Mouse (Mus musculus) Patski (cell line): ENCODE measurements at regions not wholly inside any gene's neighbourhood (a gene's known extent, or its start where the extent isn't known, plus 50 kb on each side); places are given as distances from the start of the nearest gene placed in this dataset.

Experiments
- ATAC-seq: fragments of 100-300 bp; one replicate; pipeline ENCODE4 v1.8.0; 2021
- CTCF ChIA-PET: fragments of 350-600 bp; sonication (Branson Sonifier 250); formaldehyde crosslinking; loops from one replicate; lab custom pipeline; 2022; ENCODE audit warnings: inconsistent platforms; lab: Charles Lee
- POLR2A ChIA-PET: fragments of 350-600 bp; sonication (Branson Sonifier 250); formaldehyde crosslinking; loops from one replicate; lab custom pipeline; 2022; ENCODE audit warnings: antibody characterized with exemption, inconsistent platforms; lab: Charles Lee
- DNase-seq: peaks from one replicate; pipeline ENCODE4 v3.0.0-alpha.2; 2011; ENCODE audit warnings: low read depth, low spot score
- H3K27me3 ChIP-seq: fragments of 371-371 bp; one replicate; pipeline ENCODE4 v1.5.1; 2021
- CTCF ChIP-seq: fragments of 100-300 bp; IDR thresholded peaks from one replicate; pipeline ENCODE4 v1.5.1; 2021
- in situ Hi-C: fragments of 300-500 bp; cut with MboI; formaldehyde crosslinking; loops from 3 replicates; pipeline ENCODE4 v1.11.1; 2018; ENCODE audit warnings: low pct_unique_long_range_greater_than_20kb, mixed read lengths

DNA sequence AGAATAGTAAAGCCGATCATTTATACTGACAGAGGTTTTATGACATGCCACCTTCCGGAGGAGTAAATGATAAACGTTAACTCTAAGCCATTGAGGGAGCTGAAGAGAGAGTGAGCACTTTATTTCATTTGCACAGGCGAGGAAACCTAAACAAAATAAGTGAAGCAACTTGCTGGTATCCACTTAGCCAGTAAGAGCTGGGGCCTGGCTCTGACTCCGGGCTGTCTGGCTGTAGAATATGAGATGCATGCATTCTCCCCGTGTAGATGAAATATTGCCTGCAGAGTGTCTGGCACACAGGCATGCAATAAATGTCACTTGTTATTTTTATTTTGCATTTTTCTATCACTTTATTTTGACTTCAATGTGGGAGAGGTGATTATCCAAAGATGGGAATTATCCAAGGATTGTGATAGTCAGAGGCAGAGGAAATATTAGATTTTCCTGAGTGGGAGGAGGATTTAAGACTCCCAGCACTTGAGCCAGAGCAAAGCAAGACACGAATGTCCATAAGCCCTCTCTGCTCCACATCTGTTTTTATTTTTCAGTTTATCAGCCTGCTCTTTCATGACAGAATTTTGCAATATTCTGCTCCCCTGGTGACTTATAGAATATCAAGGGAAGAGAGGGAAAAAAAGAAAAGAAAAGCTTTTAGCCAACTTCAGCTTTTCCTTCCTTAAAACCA is 681.4 kb downstream of the Kcnj2 start:
- peaks cover 3% of the 10 kb centered on the region for H3K27me3 ChIP-seq
- TF ChIP-seq CTCF, result no peak
- in situ Hi-C loops, result no loop called here
- ChIA-PET CTCF (interaction anchor here (1.5 kb wide), 1 partner anchor 11 kb away, joined by 3 read pairs; no protein-coding TSS in a partner anchor), POLR2A (no interaction called here)
- DNase-seq, result no peak
- ATAC-seq, result no peak

- TF ChIP-seq CTCF, result no peak
- in situ Hi-C loops, result no loop called here
- ChIA-PET POLR2A (no interaction called here), CTCF (interaction anchor here (1.5 kb wide), 1 partner anchor 10 kb away, joined by 3 read pairs; no protein-coding TSS in a partner anchor)
- no peak for DNase-seq
- H3K27me3 ChIP-seq, result peaks cover 3% of the 10 kb centered on the region
- no peak for ATAC-seq
Observed at GRCm38 (mm10) chr11:111747947-111748322, 682.0 kb downstream of the Kcnj2 start.

GRCm38 (mm10) chr11:111748496-111748895 is 682.5 kb downstream of the Kcnj2 start:
- POLR2A ChIA-PET, result no interaction called here
- H3K27me3 ChIP-seq, result peaks cover 3% of the 10 kb centered on the region
- ATAC-seq, result no peak
- no peak for DNase-seq
- no peak for TF ChIP-seq CTCF
- CTCF ChIA-PET, result interaction anchor here (1.5 kb wide), 1 partner anchor 10 kb away, joined by 3 read pairs; no protein-coding TSS in a partner anchor
- in situ Hi-C loops, result no loop called here

GRCm38 (mm10) chr11:111754735-111755134 is 688.8 kb downstream of the Kcnj2 start:
- ChIA-PET CTCF (no interaction called here), POLR2A (no interaction called here)
- DNase-seq (no peak), ATAC-seq (no peak)
- in situ Hi-C loops, result no loop called here
- no peaks in the 10 kb centered on the region for H3K27me3 ChIP-seq
- TF ChIP-seq CTCF, result no peak

DNA sequence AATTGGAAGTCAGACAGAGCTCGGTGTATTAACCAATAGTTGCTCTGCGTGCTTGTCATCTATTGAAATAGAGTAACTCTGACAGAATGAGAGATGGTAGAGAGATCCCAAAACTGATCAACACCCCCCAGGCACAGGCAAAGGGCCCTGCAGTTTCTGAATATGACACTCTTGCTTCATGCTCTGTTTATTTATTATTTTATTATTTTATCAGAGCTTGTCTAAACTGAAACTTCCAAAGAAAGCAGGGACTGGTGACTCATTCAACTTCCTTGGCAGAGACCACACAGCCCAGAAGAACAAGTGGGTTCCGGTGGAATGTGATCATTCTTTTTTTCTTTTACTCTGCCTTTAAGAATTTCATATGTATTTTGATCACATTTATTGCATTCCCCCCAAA is 697.1 kb downstream of the Kcnj2 start:
- ChIA-PET POLR2A (no interaction called here), CTCF (no interaction called here)
- in situ Hi-C loops, result no loop called here
- ATAC-seq (no peak), DNase-seq (no peak)
- TF ChIP-seq CTCF, result no peak
- no peaks in the 10 kb centered on the region for H3K27me3 ChIP-seq

- no peaks in the 10 kb centered on the region for H3K27me3 ChIP-seq
- ChIA-PET POLR2A (interaction anchor here (0.6 kb wide), 1 partner anchor 29 kb away, joined by 3 read pairs; no protein-coding TSS in a partner anchor), CTCF (no interaction called here)
- no peak for TF ChIP-seq CTCF
- DNase-seq, result no peak
- ATAC-seq, result no peak
- in situ Hi-C loops, result no loop called here
Observed at GRCm38 (mm10) chr11:111766371-111767011, 700.5 kb downstream of the Kcnj2 start.

- no peak for TF ChIP-seq CTCF
- ChIA-PET POLR2A (no interaction called here), CTCF (no interaction called here)
- in situ Hi-C loops, result no loop called here
- ATAC-seq (no peak), DNase-seq (no peak)
- no peaks in the 10 kb centered on the region for H3K27me3 ChIP-seq
Observed at GRCm38 (mm10) chr11:111767012-111767392, 701.0 kb downstream of the Kcnj2 start.

GRCm38 (mm10) chr11:111774108-111774679 is 708.2 kb downstream of the Kcnj2 start:
- in situ Hi-C loops, result no loop called here
- no peak for DNase-seq
- no peak for TF ChIP-seq CTCF
- no peak for ATAC-seq
- no peaks in the 10 kb centered on the region for H3K27me3 ChIP-seq
- ChIA-PET CTCF (no interaction called here), POLR2A (no interaction called here)

- H3K27me3 ChIP-seq, result no peaks in the 10 kb centered on the region
- no peak for TF ChIP-seq CTCF
- ATAC-seq, result no peak
- ChIA-PET CTCF (no interaction called here), POLR2A (no interaction called here)
- in situ Hi-C loops, result no loop called here
- DNase-seq, result no peak
Observed at GRCm38 (mm10) chr11:111781321-111781720, 715.4 kb downstream of the Kcnj2 start.

DNA sequence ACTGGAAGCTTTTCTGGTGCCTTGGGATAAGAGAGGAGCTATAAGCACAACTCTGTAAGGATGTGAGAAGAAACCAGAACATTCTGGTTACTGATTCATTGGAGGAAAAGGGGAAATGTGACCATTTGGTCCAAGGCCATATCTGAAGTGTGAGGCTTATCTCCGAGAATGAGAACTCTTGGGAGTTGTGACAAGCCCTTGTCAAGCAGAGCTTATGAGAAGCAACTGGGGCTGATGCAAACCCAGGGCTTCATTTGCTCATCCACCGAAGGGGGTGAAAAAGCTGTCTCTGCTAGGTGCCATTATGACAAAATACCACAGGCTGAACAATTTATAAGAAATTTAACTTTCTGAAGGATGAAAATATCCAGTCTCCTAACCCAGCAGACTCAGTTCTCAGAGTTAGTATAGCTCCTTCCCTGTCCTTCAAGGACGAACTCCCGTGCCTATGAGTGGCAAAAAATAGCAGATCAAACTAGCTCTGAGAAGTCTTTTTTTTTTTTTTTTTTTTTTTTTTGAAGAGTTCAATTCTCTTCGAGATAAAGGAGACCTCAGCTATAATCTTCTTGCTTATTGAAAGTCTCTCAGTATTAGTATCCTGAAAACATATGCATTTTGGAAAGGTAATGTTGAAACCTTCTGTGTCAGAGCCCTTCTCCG is 725.4 kb downstream of the Kcnj2 start:
- TF ChIP-seq CTCF, result no peak
- POLR2A ChIA-PET, result no interaction called here
- in situ Hi-C loops, result no loop called here
- DNase-seq, result no peak
- CTCF ChIA-PET, result interaction anchor here (0.8 kb wide), 1 partner anchor 14 kb away, joined by 3 read pairs; no protein-coding TSS in a partner anchor
- ATAC-seq, result no peak
- no peaks in the 10 kb centered on the region for H3K27me3 ChIP-seq

GRCm38 (mm10) chr11:111801033-111801432 is 735.1 kb downstream of the Kcnj2 start:
- no peak for ATAC-seq
- TF ChIP-seq CTCF, result no peak
- ChIA-PET POLR2A (no interaction called here), CTCF (no interaction called here)
- DNase-seq, result no peak
- in situ Hi-C loops, result no loop called here
- no peaks in the 10 kb centered on the region for H3K27me3 ChIP-seq
